ENCODE assay signal across 8 mouse cellular contexts in genomic region chr4:114999773-115000428, GRCm38 (mm10). TPM values are rescaled to one million over a fixed set of nuclear protein-coding genes. Genes with fewer than 3 reads are reported as not detected.
DNase-seq lines count a peak whose midpoint lies in the region; ATAC-seq lines count a peak whose summit lies in the region.

Stil (plus strand) TSS chr4:115000159.

- WGBS in forebrain, embryonic 14.5 days: under 1% methylated on average over 52 of the region's 52 CpGs
- under 1% methylated on average over 52 of the region's 52 CpGs for WGBS in neural tube, embryonic 15.5 days

- H3K4me3 ChIP-seq in forebrain, embryonic 14.5 days (ENCODE audit: low read depth, low read length): peak within 1 kb of the TSS; percentile 52
- H3K4me3 ChIP-seq in neural tube, embryonic 15.5 days (replicated peaks): peak within 1 kb of the TSS; percentile 53

- intact Hi-C loops in heart, postnatal 14 days (cut with DNase I): loop anchor here (5.0 kb wide), 1 partner anchor 87 kb away; the partner anchor contains the start of gene Pdzk1ip1

- peak within 1 kb of the TSS; percentile 66 for H3K9ac ChIP-seq in forebrain, embryonic 14.5 days (ENCODE audit: low read length)
- H3K9ac ChIP-seq in neural tube, embryonic 15.5 days (replicated peaks): peak within 1 kb of the TSS; percentile 71

- no peaks in the 10 kb centered on the region for H3K27me3 ChIP-seq in forebrain, embryonic 14.5 days (replicated peaks; ENCODE audit: control insufficient read depth, insufficient read depth, low read length)
- H3K27me3 ChIP-seq in neural tube, embryonic 15.5 days (replicated peaks): 0 out of 2 replicates have a peak, but pooled peaks cover 3% of the 10 kb centered on the region

- H3K9me3 ChIP-seq in forebrain, embryonic 14.5 days (replicated peaks; ENCODE audit: control insufficient read depth, low read length): no peaks in the 10 kb centered on the region
- H3K9me3 ChIP-seq in neural tube, embryonic 15.5 days (replicated peaks): no peaks in the 10 kb centered on the region

- H3K4me2 ChIP-seq in forebrain, embryonic 14.5 days (ENCODE audit: low read length): peak within 1 kb of the TSS; percentile 60
- H3K4me2 ChIP-seq in neural tube, embryonic 15.5 days: peak within 1 kb of the TSS; percentile 76

- H3K36me3 ChIP-seq in forebrain, embryonic 14.5 days (ENCODE audit: control insufficient read depth, insufficient read depth, low read length): peaks cover 12% of the 10 kb centered on the region
- H3K36me3 ChIP-seq in neural tube, embryonic 15.5 days: no peaks in the 10 kb centered on the region

- ATAC-seq in forebrain, embryonic 14.5 days: peak; percentile 100
- ATAC-seq in neural tube, embryonic 15.5 days (ENCODE audit: low FRiP score): peak; percentile 100

- peak within 1 kb of the TSS; percentile 87 for H3K27ac ChIP-seq in forebrain, embryonic 14.5 days (ENCODE audit: low read depth, low read length)
- peak within 1 kb of the TSS; percentile 95 for H3K27ac ChIP-seq in neural tube, embryonic 15.5 days (replicated peaks)

- peaks cover 10% of the 10 kb centered on the region for H3K4me1 ChIP-seq in forebrain, embryonic 14.5 days (ENCODE audit: control insufficient read depth, insufficient read depth, low read length)
- H3K4me1 ChIP-seq in neural tube, embryonic 15.5 days: peaks cover 8% of the 10 kb centered on the region

- peak; percentile 99 for DNase-seq in ES-CJ7 (ENCODE audit: low read depth, low spot score)
- DNase-seq in cerebellum, adult 11 months: peak; percentile 93
- DNase-seq in forebrain, embryonic 14.5 days (ENCODE audit: low spot score): peak; percentile 99
- peak; percentile 95 to 97 for DNase-seq in heart, postnatal 14 days
- peak; percentile 95 for DNase-seq in layer of hippocampus, adult 11-12 months (ENCODE audit: low spot score)
- DNase-seq in lung, adult 18-20 months: peak; percentile 97
- peak; percentile 97 for DNase-seq in testis, postnatal 14 days (ENCODE audit: low spot score)

RNA-seq across cellular contexts. Expression of gene Stil, which starts in this region (rescaled TPM):
- polyA plus RNA-seq in forebrain, embryonic 14.5 days (2014; fragmentation: Nextera tagmentation; extraction: Ambion mirVana): 8.2 and 8.8 TPM in 2 replicates
- 1 to 10 TPM in 1 of 2 experiments, under 1 TPM in 1; 0.67 to 1.5 TPM for total RNA-seq in heart, postnatal 14 days (2021)
- polyA plus RNA-seq in neural tube, embryonic 15.5 days (2015; fragmentation: Nextera tagmentation; extraction: Ambion mirVana): 1.1 and 5.5 TPM in 2 replicates

Comparison
In these comparisons a context has a peak if more than half of its experiments do, and no peak if none do; other contexts are left out.
1. Peak in every context shown above with its lines: DNase-seq, ATAC-seq, H3K4me3 ChIP-seq and H3K27ac ChIP-seq.